Mouse (Mus musculus): ENCODE data around the gene Prkn.

Gene Prkn

GRCm38 (mm10) chr17:11516165-11516564, 676.0 kb downstream of the Prkn start:
- no peak for DNase-seq (ENCODE audit: low read depth, low spot score)

GRCm38 (mm10) chr17:11532066-11532465, 691.9 kb downstream of the Prkn start:
- no peak for DNase-seq (ENCODE audit: low read depth, low spot score)

DNA sequence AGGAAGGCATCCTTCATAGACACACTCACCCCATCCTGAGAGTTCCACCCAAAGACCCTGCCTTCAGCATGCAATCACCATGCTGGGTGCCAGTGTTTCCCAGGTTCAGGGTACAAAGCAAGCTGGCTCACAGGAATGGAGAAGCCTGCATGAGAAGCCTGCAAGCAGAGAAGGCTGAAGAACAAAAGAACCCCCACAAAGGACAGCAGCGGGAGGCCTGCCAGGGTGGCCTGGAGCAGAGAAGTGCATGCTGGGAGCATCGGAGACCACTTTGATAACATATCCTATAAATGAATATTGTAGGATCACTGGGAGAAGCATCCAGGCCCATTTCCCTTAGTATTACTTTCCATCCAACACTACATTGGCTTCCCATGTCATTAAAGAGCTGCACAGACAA, 692.6 kb downstream of the Prkn start:
- peak; percentile 13 for DNase-seq (ENCODE audit: low read depth, low spot score)

GRCm38 (mm10) chr17:11533835-11534234, 693.7 kb downstream of the Prkn start:
- peak; percentile 31 for DNase-seq (ENCODE audit: low read depth, low spot score)

- DNase-seq (ENCODE audit: low read depth, low spot score) = no peak
These were observed 698.6 kb downstream of the Prkn start for GRCm38 (mm10) chr17:11538826-11539225.

- no peak for DNase-seq (ENCODE audit: low read depth, low spot score)
These were observed 701.9 kb downstream of the Prkn start for GRCm38 (mm10) chr17:11541928-11542623.

DNA sequence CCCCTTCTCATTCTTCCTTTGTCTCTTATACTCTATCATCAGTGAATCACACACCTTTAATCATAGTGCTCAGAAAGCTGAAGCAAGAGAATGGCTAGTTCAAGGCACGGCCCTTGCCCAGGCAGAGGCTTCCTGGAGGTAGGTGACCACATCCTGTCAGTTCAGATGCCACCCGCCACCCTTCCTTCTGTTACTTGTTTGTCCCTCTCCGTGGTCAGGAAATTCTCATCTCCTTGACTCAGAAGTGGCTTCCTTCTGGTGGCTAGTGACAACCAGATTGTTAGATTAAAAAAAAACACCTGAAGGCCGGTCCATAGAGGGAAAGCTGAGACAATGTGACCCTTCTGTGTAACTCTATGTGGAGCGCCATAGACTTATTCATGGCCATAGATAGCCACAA, 710.4 kb downstream of the Prkn start:
- no peak for DNase-seq (ENCODE audit: low read depth, low spot score)

DNA sequence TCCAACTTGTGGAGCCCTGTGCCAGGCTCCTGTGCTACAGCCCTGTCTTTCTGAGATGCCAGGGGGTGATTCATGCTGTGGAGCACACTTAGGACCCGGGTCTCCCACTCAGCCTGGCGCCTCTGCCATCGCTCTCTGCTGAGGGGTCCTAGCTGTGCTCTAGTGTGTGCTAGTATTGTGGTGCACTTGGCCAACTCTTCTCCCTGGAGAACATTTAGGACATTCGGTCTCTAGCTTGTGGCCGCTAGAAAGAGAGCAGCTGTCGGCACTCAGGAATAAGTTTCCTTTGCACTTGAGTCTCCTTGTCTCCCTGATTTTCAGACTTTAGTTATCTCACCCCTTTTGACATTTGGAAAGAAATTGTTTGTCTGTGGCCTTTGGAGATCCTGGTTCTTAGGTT, 725.5 kb downstream of the Prkn start:
- no peak for DNase-seq (ENCODE audit: low read depth, low spot score)

DNA sequence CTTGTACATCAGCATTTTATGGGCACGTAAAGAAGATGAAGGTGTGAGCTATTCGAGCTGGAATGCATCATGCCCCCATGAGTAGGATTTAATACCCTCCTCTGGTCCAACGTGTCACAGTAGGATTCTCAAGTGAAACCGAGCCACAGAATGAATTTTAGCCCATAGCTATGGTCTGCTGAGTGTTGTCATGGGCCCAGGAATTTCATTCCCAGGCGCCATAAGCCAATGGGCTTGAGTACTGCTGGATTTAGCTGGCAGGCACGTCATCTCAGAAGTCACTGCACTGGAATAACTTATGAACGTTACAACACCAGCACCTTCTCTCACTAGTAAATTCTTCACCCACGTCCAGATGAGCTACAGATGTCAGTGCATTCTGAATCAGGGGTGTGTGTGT, 730.2 kb downstream of the Prkn start:
- DNase-seq (ENCODE audit: low read depth, low spot score) = no peak

DNA sequence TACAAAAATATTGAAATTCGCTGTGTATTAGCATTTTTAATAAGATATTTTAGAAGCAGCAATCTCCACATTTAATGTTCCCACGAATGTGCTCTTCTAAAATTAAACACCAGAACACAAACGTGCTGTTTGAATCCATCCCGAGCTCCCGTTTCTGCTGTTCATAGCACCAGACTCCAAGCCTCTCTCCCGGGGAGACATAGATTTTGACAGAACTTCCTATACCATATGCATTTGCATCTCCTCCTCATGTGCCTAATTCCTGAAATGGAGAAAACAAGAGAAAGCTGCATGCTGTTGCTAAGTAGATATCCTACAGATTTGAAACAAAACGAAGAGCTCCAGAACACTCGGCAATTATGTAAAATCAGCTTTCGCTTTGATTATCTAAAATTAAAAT, 733.5 kb downstream of the Prkn start:
- DNase-seq (ENCODE audit: low read depth, low spot score) = no peak

DNA sequence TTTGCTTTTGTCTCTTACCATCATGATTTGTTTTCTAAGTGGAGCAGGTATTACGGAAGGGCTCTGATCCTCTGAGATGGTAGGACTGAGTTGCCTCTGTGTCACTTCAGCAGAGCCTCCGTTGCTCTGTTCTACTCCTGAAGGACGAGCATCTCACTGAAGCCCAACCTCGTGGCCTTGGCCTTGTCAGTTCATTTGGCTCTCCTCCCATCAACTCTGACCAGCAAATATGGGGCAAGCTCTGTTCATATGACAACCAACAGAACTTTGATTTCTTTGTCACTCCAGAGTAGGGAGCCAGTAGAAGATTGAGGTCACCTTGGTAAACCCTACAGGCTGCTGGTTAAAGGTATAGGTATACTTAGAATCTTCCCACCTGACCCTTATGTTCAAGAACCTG, 745.3 kb downstream of the Prkn start:
- DNase-seq (ENCODE audit: low read depth, low spot score) = no peak

- no peak for DNase-seq (ENCODE audit: low read depth, low spot score)
These were observed 767.7 kb downstream of the Prkn start for GRCm38 (mm10) chr17:11607931-11608330.

DNA sequence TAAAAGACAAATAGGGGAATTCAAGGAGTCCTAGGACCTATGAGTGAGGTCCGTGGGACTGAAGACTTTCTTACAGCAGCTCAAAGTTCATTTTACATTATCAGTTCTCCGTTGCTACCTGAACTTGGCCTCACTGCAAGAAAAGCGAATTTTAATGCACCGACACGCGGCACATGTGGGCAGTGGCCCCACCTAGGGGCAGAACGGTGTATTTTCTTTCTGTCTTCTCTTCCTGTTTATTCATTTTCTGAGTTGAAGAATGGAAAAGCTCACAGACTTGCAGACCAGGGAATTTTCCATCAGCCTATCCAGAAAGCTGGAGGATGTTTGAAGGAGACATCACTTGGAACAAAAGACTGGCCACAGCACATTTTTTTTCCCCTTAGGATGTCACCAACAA, 771.3 kb downstream of the Prkn start:
- peak; percentile 68 for DNase-seq (ENCODE audit: low read depth, low spot score)

- peak; percentile 11 for DNase-seq (ENCODE audit: low read depth, low spot score)
These were observed 772.8 kb downstream of the Prkn start for GRCm38 (mm10) chr17:11612801-11613531.

DNA sequence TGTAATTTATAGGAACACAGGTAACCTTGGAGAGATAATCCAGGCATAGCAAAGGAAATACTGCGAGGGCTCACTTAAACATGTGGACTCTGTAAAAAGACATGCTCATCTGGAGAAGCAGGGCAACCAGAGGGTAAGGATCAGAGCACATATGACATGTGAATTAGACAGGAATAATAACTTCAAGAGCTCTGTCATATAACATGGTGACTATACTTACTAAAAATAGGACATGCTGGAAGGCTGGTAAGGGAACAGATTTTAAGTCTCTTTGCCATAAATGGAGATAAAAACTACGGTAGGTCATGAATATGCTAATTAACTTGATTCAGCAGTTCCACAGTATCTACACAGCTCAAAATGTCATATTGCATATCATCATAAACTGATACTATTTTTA, 777.4 kb downstream of the Prkn start:
- no peak for DNase-seq (ENCODE audit: low read depth, low spot score)

- no peak for DNase-seq (ENCODE audit: low read depth, low spot score)
These were observed 778.9 kb downstream of the Prkn start for GRCm38 (mm10) chr17:11618886-11619590.

DNA sequence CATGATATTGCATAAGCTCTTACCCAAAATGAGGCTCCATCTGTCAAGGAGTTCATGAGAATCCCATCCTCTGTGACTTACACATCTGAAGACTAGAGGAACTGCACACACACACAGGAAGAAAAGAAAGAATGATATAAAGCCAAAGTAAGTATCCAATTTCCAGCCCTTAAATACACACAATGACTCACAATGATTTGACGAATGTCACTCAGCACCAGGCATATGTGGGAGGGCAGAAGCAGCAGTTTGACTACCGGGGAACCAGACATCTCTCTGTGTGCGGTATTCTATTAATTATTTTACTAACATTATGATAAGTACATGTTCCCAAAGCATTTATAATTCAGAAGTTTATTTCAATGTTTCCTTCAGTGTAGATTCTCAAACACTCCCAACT, 780.6 kb downstream of the Prkn start:
- no peak for DNase-seq (ENCODE audit: low read depth, low spot score)

GRCm38 (mm10) chr17:11621492-11621891, 781.3 kb downstream of the Prkn start:
- peak; percentile 19 for DNase-seq (ENCODE audit: low read depth, low spot score)

DNA sequence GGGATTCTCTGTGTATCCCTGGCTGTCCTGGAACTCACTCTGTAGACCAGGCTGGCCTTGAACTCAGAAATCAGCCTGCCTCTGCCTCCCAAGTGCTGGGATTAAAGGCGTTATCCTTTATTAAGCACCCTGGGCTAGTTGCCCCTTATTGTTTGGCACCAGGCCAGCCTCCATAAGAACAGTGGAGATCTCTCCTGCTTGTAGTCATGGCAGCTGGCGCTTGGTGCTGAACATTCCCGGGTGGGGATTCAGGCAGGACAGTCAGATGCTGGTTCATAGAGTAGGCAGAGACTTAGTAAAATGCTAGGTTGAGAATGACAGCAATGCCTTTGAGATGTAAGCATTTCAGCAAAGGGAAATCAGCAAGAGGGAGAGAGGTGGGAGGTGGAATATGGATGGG, 786.1 kb downstream of the Prkn start:
- no peak for DNase-seq (ENCODE audit: low read depth, low spot score)

DNA sequence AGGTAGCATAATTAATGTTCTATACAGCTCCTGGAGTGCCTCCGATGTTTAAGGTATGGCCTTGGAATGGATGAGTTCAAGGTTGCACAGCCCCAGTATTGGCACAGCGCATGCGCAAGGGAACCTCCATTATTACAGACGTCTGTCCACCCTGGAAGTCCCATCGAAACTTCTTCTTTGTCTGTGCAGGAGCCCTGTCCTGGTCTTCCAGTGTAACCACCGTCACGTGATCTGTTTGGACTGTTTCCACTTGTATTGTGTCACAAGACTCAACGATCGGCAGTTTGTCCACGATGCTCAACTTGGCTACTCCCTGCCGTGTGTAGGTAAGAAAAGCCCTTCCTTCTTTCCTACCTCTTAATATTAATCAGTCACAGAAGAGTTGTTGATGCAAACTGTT, 794.9 kb downstream of the Prkn start:
- no peak for DNase-seq (ENCODE audit: low read depth, low spot score)

GRCm38 (mm10) chr17:11637642-11638041, 797.5 kb downstream of the Prkn start:
- no peak for DNase-seq (ENCODE audit: low read depth, low spot score)

DNA sequence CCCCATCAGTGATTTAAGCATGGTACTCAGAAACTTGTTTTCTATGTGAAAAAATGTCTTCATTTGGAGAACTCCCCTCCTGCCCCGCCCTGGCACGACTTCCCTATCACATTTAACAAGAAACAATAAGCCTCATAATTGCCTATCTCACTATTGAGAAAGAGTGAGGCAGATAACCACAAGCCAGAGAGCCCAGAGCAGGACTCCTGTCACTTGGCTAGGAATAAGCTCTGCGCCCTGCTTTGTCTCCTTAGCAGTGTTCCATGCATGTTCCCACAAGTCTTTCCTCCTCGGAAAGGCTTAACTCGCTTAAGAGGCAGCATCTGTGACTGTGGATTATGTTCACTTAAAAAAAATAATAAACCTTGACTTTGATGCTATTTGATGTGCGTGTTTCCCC, 798.3 kb downstream of the Prkn start:
- DNase-seq (ENCODE audit: low read depth, low spot score) = no peak

GRCm38 (mm10) chr17:11639786-11640185, 799.6 kb downstream of the Prkn start:
- DNase-seq (ENCODE audit: low read depth, low spot score) = no peak

Measured in mesoderm, embryonic 11.5 days (tissue).